Mouse (Mus musculus): Measurements from ENCODE around the gene Cenps.
A peak's percentile ranks its signal among the peaks of the same experiment; 100 is the strongest.

GRCm38 (mm10) chr4:149166215-149166946 lies 29.0 kb upstream of the Cenps start, which contains the start of gene Pgd:
- TF ChIP-seq CTCF (conservative IDR thresholded peaks at IDR 0.05; ENCODE audit: insufficient read depth, insufficient read length, low read depth, low read length) (no peak), POLR2A (IDR thresholded peaks at IDR 0.05; ENCODE audit: low read depth, low read length) (peak; percentile 59)
